Mouse (Mus musculus): ENCODE data around the gene Ski. TPM values are rescaled to one million over a fixed set of nuclear protein-coding genes. Genes with fewer than 3 reads are reported as not detected.

The Ski gene
- total and polyA plus RNA-seq, 2 experiments from 2014 or later: 8.8 to 69.8 TPM

GRCm38 (mm10) chr4:155207841-155208240 lies 14.6 kb downstream of the Ski start:
- H3K4me1 ChIP-seq (ENCODE audit: insufficient read depth, low read length): peaks cover 17% of the 10 kb centered on the region; the same call in 1 of the 2 replicates
- H3K4me3 ChIP-seq (ENCODE audit: low read length): no peak overlapping the region
- H3K4me2 ChIP-seq (ENCODE audit: low read depth, low read length): no peak overlapping the region
- no peak for TF ChIP-seq CTCF (IDR thresholded peaks at IDR 0.05; ENCODE audit: low read depth)
- no peaks in the 10 kb centered on the region for H3K36me3 ChIP-seq (ENCODE audit: insufficient read depth, low read length)
- no peaks in the 10 kb centered on the region for H3K27me3 ChIP-seq (ENCODE audit: insufficient read depth, low read length)
- WGBS: 53% methylated on average over 3 of the region's 3 CpGs
- DNase-seq (ENCODE audit: low spot score) (no peak), ATAC-seq (no peak)
- H3K9me3 ChIP-seq (ENCODE audit: low read length): no peaks in the 10 kb centered on the region
- no peak overlapping the region for H3K27ac ChIP-seq
- no peak overlapping the region for H3K9ac ChIP-seq (replicated peaks; ENCODE audit: low read length)

GRCm38 (mm10) chr4:155206498-155206897 lies 15.9 kb downstream of the Ski start:
- no peak overlapping the region for H3K4me2 ChIP-seq (ENCODE audit: low read depth, low read length)
- H3K4me1 ChIP-seq (ENCODE audit: insufficient read depth, low read length): peaks cover 17% of the 10 kb centered on the region; the same call in 1 of the 2 replicates
- no peak overlapping the region for H3K27ac ChIP-seq
- TF ChIP-seq CTCF (IDR thresholded peaks at IDR 0.05; ENCODE audit: low read depth): no peak
- DNase-seq (ENCODE audit: low spot score) (no peak), ATAC-seq (no peak)
- H3K36me3 ChIP-seq (ENCODE audit: insufficient read depth, low read length): no peaks in the 10 kb centered on the region
- H3K4me3 ChIP-seq (ENCODE audit: low read length): no peak overlapping the region
- no peak overlapping the region for H3K9ac ChIP-seq (replicated peaks; ENCODE audit: low read length)
- H3K9me3 ChIP-seq (ENCODE audit: low read length): no peaks in the 10 kb centered on the region
- WGBS: 75% methylated on average over 7 of the region's 8 CpGs
- no peaks in the 10 kb centered on the region for H3K27me3 ChIP-seq (ENCODE audit: insufficient read depth, low read length)

DNA sequence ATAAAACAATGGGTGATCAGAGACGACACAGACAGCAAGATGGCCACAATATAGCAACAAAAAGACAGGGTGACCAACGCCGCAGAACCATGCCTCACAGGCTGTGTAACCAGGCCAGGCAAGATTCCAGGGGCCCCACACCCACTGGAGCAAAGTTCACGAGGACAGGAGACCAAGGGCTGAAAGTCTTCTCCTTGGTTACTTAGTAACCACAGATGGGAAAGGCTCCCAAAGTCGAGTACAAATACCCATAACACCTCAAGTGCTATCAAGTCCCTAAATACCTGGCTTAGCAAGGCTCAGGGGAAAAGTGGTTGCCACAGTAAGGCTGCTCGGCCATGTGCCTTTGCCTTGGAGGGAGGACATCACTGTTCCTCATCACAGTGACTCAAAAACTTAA lies 16.5 kb downstream of the Ski start:
- Histone ChIP-seq H3K4me2 (ENCODE audit: low read depth, low read length) (no peak overlapping the region), H3K4me1 (ENCODE audit: insufficient read depth, low read length) (peaks cover 17% of the 10 kb centered on the region; the same call in 1 of the 2 replicates), H3K27me3 (ENCODE audit: insufficient read depth, low read length) (no peaks in the 10 kb centered on the region), H3K9ac (replicated peaks; ENCODE audit: low read length) (no peak overlapping the region), H3K4me3 (ENCODE audit: low read length) (no peak overlapping the region), H3K27ac (no peak overlapping the region), H3K9me3 (ENCODE audit: low read length) (no peaks in the 10 kb centered on the region), H3K36me3 (ENCODE audit: insufficient read depth, low read length) (no peaks in the 10 kb centered on the region)
- 42% methylated on average over 6 of the region's 6 CpGs for WGBS
- no peak for ATAC-seq
- no peak for DNase-seq (ENCODE audit: low spot score)
- TF ChIP-seq CTCF (IDR thresholded peaks at IDR 0.05; ENCODE audit: low read depth): no peak

DNA sequence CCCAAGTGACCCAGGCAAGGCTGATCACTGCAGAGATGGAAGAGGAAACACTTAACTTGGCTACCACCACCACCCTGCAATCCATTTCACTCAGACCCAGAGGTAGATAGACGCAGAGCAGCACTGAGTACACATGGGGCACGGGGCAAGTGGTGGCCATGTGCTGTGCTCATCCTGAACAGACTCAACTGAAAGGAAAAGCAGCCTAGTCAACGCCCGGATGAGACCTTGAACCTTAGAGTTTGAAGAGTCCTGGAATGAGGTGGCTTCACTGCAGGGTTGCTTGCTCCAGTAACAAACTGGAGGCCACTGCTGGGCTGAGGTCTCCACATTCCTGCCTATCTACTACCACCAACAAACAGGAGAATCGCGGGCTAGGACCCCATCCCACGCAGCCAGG lies 20.6 kb downstream of the Ski start:
- TF ChIP-seq CTCF (IDR thresholded peaks at IDR 0.05; ENCODE audit: low read depth): no peak
- no peaks in the 10 kb centered on the region for H3K9me3 ChIP-seq (ENCODE audit: low read length)
- no peak for ATAC-seq
- H3K36me3 ChIP-seq (ENCODE audit: insufficient read depth, low read length): no peaks in the 10 kb centered on the region
- 90% methylated on average over 7 of the region's 7 CpGs for WGBS
- DNase-seq (ENCODE audit: low spot score): no peak
- H3K9ac ChIP-seq (replicated peaks; ENCODE audit: low read length): no peak overlapping the region
- H3K4me1 ChIP-seq (ENCODE audit: insufficient read depth, low read length): peaks cover 12% of the 10 kb centered on the region
- H3K4me3 ChIP-seq (ENCODE audit: low read length): no peak overlapping the region
- no peaks in the 10 kb centered on the region for H3K27me3 ChIP-seq (ENCODE audit: insufficient read depth, low read length)
- H3K4me2 ChIP-seq (ENCODE audit: low read depth, low read length): no peak overlapping the region
- H3K27ac ChIP-seq: peak overlapping the region; percentile 2; the same call in 1 of the 2 replicates

DNA sequence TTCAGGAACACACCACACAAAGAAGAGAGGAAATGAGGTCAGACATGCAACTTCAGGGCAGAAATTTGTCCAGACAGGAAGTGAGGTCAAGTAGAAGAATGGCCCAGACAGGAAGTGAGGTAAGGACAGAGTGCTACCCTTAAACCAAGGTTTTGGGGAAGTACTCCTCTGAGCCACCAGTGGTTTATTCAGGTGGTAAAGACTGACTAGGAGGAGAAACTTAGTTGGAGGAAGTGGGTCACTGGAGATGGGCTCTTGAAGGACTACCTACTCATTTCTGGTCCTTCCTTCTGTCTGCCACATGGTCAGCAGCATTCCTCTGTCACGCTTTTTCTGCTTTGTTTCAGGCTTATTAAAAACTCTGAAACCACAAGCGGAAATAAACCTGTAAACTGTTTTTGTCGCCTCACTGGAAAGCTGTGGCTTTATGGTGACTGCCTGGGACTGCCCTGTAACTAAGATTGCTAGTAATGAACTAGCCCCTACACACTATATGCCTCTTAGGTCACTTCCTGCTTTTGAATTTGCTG lies 21.5 kb downstream of the Ski start:
- no peak for ATAC-seq
- DNase-seq (ENCODE audit: low spot score): no peak
- no peak for TF ChIP-seq CTCF (IDR thresholded peaks at IDR 0.05; ENCODE audit: low read depth)
- Histone ChIP-seq H3K9ac (replicated peaks; ENCODE audit: low read length) (no peak overlapping the region), H3K9me3 (ENCODE audit: low read length) (no peaks in the 10 kb centered on the region), H3K27ac (no peak overlapping the region), H3K4me1 (ENCODE audit: insufficient read depth, low read length) (peaks cover 19% of the 10 kb centered on the region), H3K4me3 (ENCODE audit: low read length) (no peak overlapping the region), H3K27me3 (ENCODE audit: insufficient read depth, low read length) (no peaks in the 10 kb centered on the region), H3K36me3 (ENCODE audit: insufficient read depth, low read length) (no peaks in the 10 kb centered on the region), H3K4me2 (ENCODE audit: low read depth, low read length) (no peak overlapping the region)
- 77% methylated on average over 3 of the region's 3 CpGs for WGBS

DNA sequence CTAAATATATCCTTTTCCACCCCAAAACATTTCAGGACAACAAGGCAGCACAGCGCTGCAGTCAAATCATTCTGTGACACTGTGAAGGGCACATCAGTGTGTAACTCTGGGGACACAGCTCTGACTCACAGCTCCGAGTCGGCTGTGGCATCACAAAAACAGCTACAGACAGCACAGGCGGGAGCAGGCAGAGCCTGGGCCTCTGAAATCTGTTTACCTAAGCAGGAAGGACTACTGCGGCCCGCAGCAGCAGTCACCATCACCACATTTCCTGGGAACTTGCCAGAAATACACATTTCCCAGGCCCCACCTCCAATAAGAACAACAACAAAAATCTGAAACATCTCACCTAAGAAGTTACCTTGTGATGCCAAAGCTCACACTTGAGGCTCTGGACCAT lies 24.7 kb downstream of the Ski start:
- Histone ChIP-seq H3K27ac (0 out of 2 replicates have a peak overlapping the region, but pooled peaks have one; percentile 4), H3K9me3 (ENCODE audit: low read length) (no peaks in the 10 kb centered on the region), H3K36me3 (ENCODE audit: insufficient read depth, low read length) (no peaks in the 10 kb centered on the region), H3K4me1 (ENCODE audit: insufficient read depth, low read length) (peaks cover 19% of the 10 kb centered on the region), H3K4me2 (ENCODE audit: low read depth, low read length) (no peak overlapping the region), H3K9ac (replicated peaks; ENCODE audit: low read length) (no peak overlapping the region; the same call in 1 of the 2 replicates), H3K27me3 (ENCODE audit: insufficient read depth, low read length) (no peaks in the 10 kb centered on the region), H3K4me3 (ENCODE audit: low read length) (no peak overlapping the region)
- no peak for TF ChIP-seq CTCF (IDR thresholded peaks at IDR 0.05; ENCODE audit: low read depth)
- 33% methylated on average over 6 of the region's 6 CpGs for WGBS
- DNase-seq (ENCODE audit: low spot score) (no peak), ATAC-seq (no peak)

DNA sequence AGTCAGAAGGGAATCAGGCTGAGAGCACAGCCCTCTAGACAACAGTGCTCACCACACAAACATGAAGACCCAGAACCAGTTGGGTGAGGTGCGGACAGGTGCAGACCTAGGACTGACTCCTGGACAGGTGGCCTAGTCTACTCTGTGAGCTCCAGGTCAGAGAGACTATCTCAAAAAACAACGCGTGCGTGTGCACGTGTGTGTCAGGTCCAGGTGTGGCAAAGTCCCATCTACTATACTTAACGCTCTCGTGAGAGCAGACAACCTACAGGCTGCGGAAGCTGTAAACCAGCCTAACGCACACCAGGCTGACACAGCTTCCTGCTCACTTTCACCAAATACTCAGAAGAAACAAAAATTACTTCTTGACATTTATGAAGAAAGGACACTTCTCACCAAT lies 27.2 kb downstream of the Ski start:
- ATAC-seq (no peak), DNase-seq (ENCODE audit: low spot score) (no peak)
- Histone ChIP-seq H3K36me3 (ENCODE audit: insufficient read depth, low read length) (no peaks in the 10 kb centered on the region), H3K4me1 (ENCODE audit: insufficient read depth, low read length) (peaks cover 28% of the 10 kb centered on the region), H3K9ac (replicated peaks; ENCODE audit: low read length) (no peak overlapping the region), H3K4me2 (ENCODE audit: low read depth, low read length) (no peak overlapping the region), H3K27me3 (ENCODE audit: insufficient read depth, low read length) (no peaks in the 10 kb centered on the region), H3K27ac (no peak overlapping the region), H3K9me3 (ENCODE audit: low read length) (no peaks in the 10 kb centered on the region), H3K4me3 (ENCODE audit: low read length) (no peak overlapping the region)
- no peak for TF ChIP-seq CTCF (IDR thresholded peaks at IDR 0.05; ENCODE audit: low read depth)
- WGBS: 94% methylated on average over 9 of the region's 9 CpGs
